Mouse (Mus musculus): ENCODE measurements around the gene Scrn3. TPM values are rescaled to one million over a fixed set of nuclear protein-coding genes. Genes with fewer than 3 reads are reported as not detected.
A peak's percentile ranks its signal among the peaks of the same experiment; 100 is the strongest.

Gene Scrn3
- polyA plus RNA-seq, 1 experiment from 2014 or later, result 7.9 TPM

DNA sequence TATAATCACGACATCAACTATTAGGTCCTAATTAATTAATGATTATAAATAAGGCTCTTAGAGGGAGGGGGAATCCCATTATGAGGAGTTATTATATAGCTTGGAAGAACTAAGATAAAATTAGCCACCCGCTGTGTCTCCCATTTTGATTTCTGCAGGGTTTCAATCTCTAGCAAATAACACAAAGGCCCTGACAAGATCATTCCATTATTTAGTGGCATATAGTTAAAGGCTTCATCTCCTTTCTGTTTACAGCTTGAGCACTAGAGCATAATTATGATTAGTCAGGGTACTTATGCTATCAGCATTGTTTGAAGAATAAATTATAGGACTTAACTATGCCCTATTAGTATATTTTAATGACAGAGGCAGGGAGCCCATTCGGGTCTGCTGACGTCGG lies 65.9 kb downstream of the Scrn3 start:
- no peaks in the 10 kb centered on the region for H3K36me3 ChIP-seq (ENCODE audit: control insufficient read depth, insufficient read depth, low read length)
- H3K27ac ChIP-seq (replicated peaks; ENCODE audit: low read depth, low read length), result no peak overlapping the region
- no peaks in the 10 kb centered on the region for H3K9me3 ChIP-seq (ENCODE audit: control insufficient read depth, low read length)
- 68% methylated on average over 5 of the region's 5 CpGs for WGBS
- no peaks in the 10 kb centered on the region for H3K4me1 ChIP-seq (ENCODE audit: control insufficient read depth, insufficient read depth, low read length)
- ATAC-seq (ENCODE audit: low FRiP score, low TSS enrichment) (no peak), DNase-seq (peak; percentile 31)
- H3K9ac ChIP-seq (replicated peaks; ENCODE audit: low read length), result no peak overlapping the region
- no peak overlapping the region for H3K4me3 ChIP-seq (replicated peaks; ENCODE audit: low read depth, low read length)
- H3K27me3 ChIP-seq (ENCODE audit: control insufficient read depth, insufficient read depth, low read length), result no peaks in the 10 kb centered on the region
- H3K4me2 ChIP-seq (ENCODE audit: low read length), result no peak overlapping the region

DNA sequence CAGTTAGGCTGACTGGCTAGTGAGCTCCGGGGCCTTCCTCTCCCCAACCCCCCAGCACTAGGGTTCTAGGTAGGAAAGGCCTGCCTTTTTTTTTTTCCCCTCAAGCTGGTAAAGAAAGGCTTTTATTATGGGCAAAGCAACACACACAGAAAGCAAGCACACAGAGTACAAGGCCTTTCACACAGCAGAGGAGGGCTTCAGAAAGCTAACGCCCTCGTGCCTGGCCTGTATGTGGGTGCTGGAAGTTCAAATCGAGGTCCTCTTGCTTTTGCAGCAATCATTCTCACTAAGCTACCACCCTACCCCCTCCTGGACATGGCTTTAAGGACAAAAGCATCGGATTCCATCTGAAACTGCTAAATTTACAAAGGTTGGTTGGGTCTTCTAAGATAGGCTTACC lies 67.3 kb downstream of the Scrn3 start:
- no peaks in the 10 kb centered on the region for H3K4me1 ChIP-seq (ENCODE audit: control insufficient read depth, insufficient read depth, low read length)
- no peak overlapping the region for H3K4me2 ChIP-seq (ENCODE audit: low read length)
- no peaks in the 10 kb centered on the region for H3K9me3 ChIP-seq (ENCODE audit: control insufficient read depth, low read length)
- no peak overlapping the region for H3K4me3 ChIP-seq (replicated peaks; ENCODE audit: low read depth, low read length)
- no peak for DNase-seq
- H3K9ac ChIP-seq (replicated peaks; ENCODE audit: low read length), result no peak overlapping the region
- H3K36me3 ChIP-seq (ENCODE audit: control insufficient read depth, insufficient read depth, low read length), result no peaks in the 10 kb centered on the region
- H3K27me3 ChIP-seq (ENCODE audit: control insufficient read depth, insufficient read depth, low read length), result no peaks in the 10 kb centered on the region
- WGBS, result 78% methylated on average over 5 of the region's 5 CpGs
- no peak for ATAC-seq (ENCODE audit: low FRiP score, low TSS enrichment)
- no peak overlapping the region for H3K27ac ChIP-seq (replicated peaks; ENCODE audit: low read depth, low read length)

DNA sequence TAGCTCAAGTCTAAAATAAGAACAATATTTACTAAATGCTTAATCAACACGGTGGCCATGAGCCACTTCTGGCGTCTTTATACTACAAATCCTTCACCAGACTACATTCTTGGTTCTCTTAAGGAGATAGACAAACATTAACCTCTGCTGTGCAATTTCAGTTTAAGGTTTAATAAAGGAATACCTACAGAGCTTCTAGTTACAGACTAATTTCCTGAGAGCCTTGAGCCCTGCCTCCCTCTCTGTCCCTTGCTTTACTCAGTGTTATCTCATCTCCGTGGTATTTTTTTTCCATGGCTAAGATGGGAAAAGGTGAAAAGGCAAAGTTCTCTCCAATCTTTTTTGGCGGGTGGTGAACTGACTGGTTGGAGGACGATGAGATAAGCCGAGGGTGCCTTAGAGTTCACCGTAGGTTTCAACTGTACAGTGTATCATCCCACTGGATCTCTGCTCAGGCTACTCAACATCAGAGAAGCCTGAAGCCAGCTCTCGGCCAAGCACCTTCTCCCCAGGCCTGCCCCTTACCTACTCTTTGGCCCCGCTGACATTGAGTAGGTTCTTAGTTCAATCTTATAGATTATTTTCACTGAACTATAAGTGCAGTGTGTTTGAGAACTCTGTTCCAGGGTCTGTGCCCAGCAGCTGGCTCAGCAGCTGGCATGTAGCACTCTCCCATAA lies 68.0 kb downstream of the Scrn3 start:
- H3K4me2 ChIP-seq (ENCODE audit: low read length), result no peak overlapping the region
- H3K27me3 ChIP-seq (ENCODE audit: control insufficient read depth, insufficient read depth, low read length), result no peaks in the 10 kb centered on the region
- H3K9ac ChIP-seq (replicated peaks; ENCODE audit: low read length), result no peak overlapping the region
- 89% methylated on average over 9 of the region's 9 CpGs for WGBS
- H3K4me3 ChIP-seq (replicated peaks; ENCODE audit: low read depth, low read length), result no peak overlapping the region
- no peaks in the 10 kb centered on the region for H3K4me1 ChIP-seq (ENCODE audit: control insufficient read depth, insufficient read depth, low read length)
- ATAC-seq (ENCODE audit: low FRiP score, low TSS enrichment) (no peak), DNase-seq (no peak)
- H3K27ac ChIP-seq (replicated peaks; ENCODE audit: low read depth, low read length), result no peak overlapping the region
- H3K36me3 ChIP-seq (ENCODE audit: control insufficient read depth, insufficient read depth, low read length), result no peaks in the 10 kb centered on the region
- H3K9me3 ChIP-seq (ENCODE audit: control insufficient read depth, low read length), result no peaks in the 10 kb centered on the region

DNA sequence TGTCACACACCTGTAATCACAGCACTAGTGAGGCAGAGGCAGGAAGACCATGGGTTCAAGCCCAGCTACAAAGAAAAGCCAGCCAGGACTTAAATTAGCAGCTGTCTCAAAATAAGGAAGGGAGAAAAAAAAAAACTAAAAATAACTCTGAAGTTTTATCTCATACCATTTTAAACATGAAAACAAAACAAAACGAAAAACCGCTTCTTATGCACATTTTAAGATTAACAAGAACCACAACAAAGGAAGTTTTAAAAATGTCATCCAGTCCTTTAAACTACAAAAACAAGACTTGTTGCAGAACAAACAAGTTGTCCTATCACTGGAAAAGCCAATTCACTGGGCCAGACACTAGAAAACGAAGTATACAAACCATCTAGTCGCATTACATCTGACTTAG lies 72.8 kb downstream of the Scrn3 start:
- Histone ChIP-seq H3K4me3 (replicated peaks; ENCODE audit: low read depth, low read length) (peak overlapping the region; percentile 62), H3K36me3 (ENCODE audit: control insufficient read depth, insufficient read depth, low read length) (no peaks in the 10 kb centered on the region), H3K9me3 (ENCODE audit: control insufficient read depth, low read length) (no peaks in the 10 kb centered on the region), H3K27me3 (ENCODE audit: control insufficient read depth, insufficient read depth, low read length) (no peaks in the 10 kb centered on the region), H3K4me1 (ENCODE audit: control insufficient read depth, insufficient read depth, low read length) (no peaks in the 10 kb centered on the region), H3K9ac (replicated peaks; ENCODE audit: low read length) (no peak overlapping the region), H3K27ac (replicated peaks; ENCODE audit: low read depth, low read length) (no peak overlapping the region), H3K4me2 (ENCODE audit: low read length) (peak overlapping the region; percentile 90)
- WGBS, result 90% methylated on average over 4 of the region's 4 CpGs
- DNase-seq (no peak), ATAC-seq (ENCODE audit: low FRiP score, low TSS enrichment) (no peak)

DNA sequence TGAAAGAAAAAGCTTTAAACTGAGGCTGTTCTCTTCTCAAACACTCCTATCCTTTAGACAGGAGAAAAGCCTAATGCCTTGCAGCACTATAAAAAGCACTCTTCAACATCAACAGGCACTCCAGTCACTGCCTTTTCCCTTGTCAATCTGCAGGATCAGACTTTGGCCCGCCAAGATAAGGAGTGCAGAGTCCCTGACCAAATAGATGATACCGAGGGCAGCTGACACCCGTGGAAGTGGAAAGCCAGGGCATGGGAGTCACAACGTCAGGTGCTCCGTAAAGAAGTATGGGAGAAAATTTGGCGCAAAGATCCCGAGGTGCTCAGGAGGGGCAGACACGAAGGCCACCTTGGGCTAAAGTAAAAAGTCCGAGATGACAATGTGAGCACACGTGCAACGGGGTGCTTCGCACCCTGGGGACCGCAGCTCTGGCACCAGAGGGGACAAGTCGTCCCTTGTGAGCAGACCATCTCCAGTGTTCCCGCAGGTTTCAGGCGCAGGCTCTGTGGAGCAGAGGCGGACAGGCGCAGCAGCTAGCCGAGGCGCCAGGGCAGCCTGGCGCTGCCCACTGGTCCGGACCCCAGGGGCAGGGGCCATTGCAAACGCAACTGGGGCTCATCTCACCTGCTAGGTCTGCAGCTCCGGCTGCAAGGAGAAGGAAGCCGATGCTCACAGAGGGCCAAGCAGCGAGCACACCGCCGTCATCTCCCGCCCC lies 73.4 kb downstream of the Scrn3 start:
- H3K4me2 ChIP-seq (ENCODE audit: low read length), result peak overlapping the region; percentile 90
- H3K4me1 ChIP-seq (ENCODE audit: control insufficient read depth, insufficient read depth, low read length), result no peaks in the 10 kb centered on the region
- WGBS, result 2% methylated on average over 29 of the region's 29 CpGs
- DNase-seq, result peak; percentile 23
- no peaks in the 10 kb centered on the region for H3K27me3 ChIP-seq (ENCODE audit: control insufficient read depth, insufficient read depth, low read length)
- H3K9ac ChIP-seq (replicated peaks; ENCODE audit: low read length), result peak overlapping the region; percentile 64
- no peaks in the 10 kb centered on the region for H3K36me3 ChIP-seq (ENCODE audit: control insufficient read depth, insufficient read depth, low read length)
- no peaks in the 10 kb centered on the region for H3K9me3 ChIP-seq (ENCODE audit: control insufficient read depth, low read length)
- peak overlapping the region; percentile 62 for H3K4me3 ChIP-seq (replicated peaks; ENCODE audit: low read depth, low read length)
- no peak; the same call in 1 of the 2 replicates for ATAC-seq (ENCODE audit: low FRiP score, low TSS enrichment)
- H3K27ac ChIP-seq (replicated peaks; ENCODE audit: low read depth, low read length), result peak overlapping the region; percentile 33

DNA sequence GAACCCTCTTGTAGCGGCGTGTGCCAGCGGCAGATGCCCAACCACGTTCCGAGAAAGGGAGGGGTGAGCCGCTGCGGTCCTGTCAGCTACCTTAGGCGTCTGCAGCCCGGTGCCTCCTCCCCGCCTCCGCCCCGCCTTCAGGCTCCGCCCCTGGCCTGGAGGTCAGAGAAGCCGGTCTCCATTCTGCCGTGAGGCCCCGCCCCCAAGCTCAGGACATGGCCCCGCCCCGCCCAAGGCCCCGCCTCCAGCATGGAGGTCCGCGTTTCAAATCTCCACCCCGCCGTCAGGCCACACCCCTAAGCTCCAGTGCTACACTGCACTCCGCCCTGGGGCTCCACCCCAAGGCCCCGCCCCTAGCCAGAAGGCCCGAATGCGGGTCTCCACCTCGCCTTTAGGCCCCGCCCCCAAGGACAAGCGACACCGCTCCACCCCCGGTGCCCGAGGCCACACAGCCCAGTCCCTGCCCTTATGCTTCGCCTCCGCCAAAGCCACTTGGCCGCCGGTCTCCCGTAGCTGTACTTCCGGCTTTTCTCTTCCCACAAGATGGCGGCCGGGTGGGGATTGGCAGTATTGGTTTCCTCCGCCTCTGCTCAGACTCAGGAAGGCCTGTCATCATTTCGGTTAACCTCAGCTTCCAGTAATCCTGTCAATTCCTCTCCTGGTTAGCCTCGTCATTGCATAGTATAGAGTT lies 74.1 kb downstream of the Scrn3 start, which contains the start of gene Gpr155:
TSS of gene Gpr155 (minus strand) at position 217 of the 691 bp plus-strand sequence.
- no peaks in the 10 kb centered on the region for H3K4me1 ChIP-seq (ENCODE audit: control insufficient read depth, insufficient read depth, low read length)
- peak; percentile 99 for ATAC-seq (ENCODE audit: low FRiP score, low TSS enrichment)
- H3K27ac ChIP-seq (replicated peaks; ENCODE audit: low read depth, low read length), result peak within 1 kb of the TSS; percentile 83
- H3K9ac ChIP-seq (replicated peaks; ENCODE audit: low read length), result peak within 1 kb of the TSS; percentile 64
- WGBS, result 1% methylated on average over 44 of the region's 44 CpGs
- peak within 1 kb of the TSS; percentile 90 for H3K4me2 ChIP-seq (ENCODE audit: low read length)
- peak within 1 kb of the TSS; percentile 62 for H3K4me3 ChIP-seq (replicated peaks; ENCODE audit: low read depth, low read length)
- H3K27me3 ChIP-seq (ENCODE audit: control insufficient read depth, insufficient read depth, low read length), result no peaks in the 10 kb centered on the region
- DNase-seq, result peak; percentile 98
- no peaks in the 10 kb centered on the region for H3K9me3 ChIP-seq (ENCODE audit: control insufficient read depth, low read length)
- no peaks in the 10 kb centered on the region for H3K36me3 ChIP-seq (ENCODE audit: control insufficient read depth, insufficient read depth, low read length)

Other genes with a start within 250 kb of the Scrn3 start
- 85.3 and 91.9 TPM in 2 replicates for gene Ola1, start 93.7 kb upstream of the Scrn3 start, polyA plus RNA-seq (2014; fragmentation: Nextera tagmentation; extraction: Ambion mirVana)
- gene Sp9, start 40.7 kb upstream of the Scrn3 start, polyA plus RNA-seq (2014; fragmentation: Nextera tagmentation; extraction: Ambion mirVana), result 2.2 and 2.8 TPM in 2 replicates
- gene Cir1, start 100 bp downstream of the Scrn3 start, polyA plus RNA-seq (2014; fragmentation: Nextera tagmentation; extraction: Ambion mirVana), result 26.4 and 30.1 TPM in 2 replicates
- 9.6 and 11.0 TPM in 2 replicates for gene Gpr155, start 74.0 kb downstream of the Scrn3 start, polyA plus RNA-seq (2014; fragmentation: Nextera tagmentation; extraction: Ambion mirVana)
- 1.7 and 2.8 TPM in 2 replicates for gene Wipf1, start 217.1 kb downstream of the Scrn3 start, polyA plus RNA-seq (2014; fragmentation: Nextera tagmentation; extraction: Ambion mirVana)

Data from midbrain, embryonic 14.5 days (tissue).